Mouse (Mus musculus) central nervous system, embryonic 11.5 days (tissue): Measurements from ENCODE around the gene Lpcat2. TPM values are rescaled to one million over a fixed set of nuclear protein-coding genes. Genes with fewer than 3 reads are reported as not detected.

Experiments
- polyA plus RNA-seq: library from polyadenylated mRNA; depleted of rRNA; stranded (reverse); fragments of >200 nt; gene quantifications from 2 replicates; pipeline ENCODE4 v1.2.3, GENCODE M21; 2012; rRNA removed

Gene Lpcat2
- polyA plus RNA-seq: 4.2 and 4.8 TPM in 2 replicates

GRCm38 (mm10) chr8:92855171-92855894 lies at the start of gene Lpcat2:
Gene Lpcat2, plus strand, starts transcription at chr8:92855339.

GRCm38 (mm10) chr8:92827243-92828034 lies 27.7 kb upstream of the Lpcat2 start, which contains the start of gene Mmp2:
Gene Mmp2, plus strand, starts transcription at chr8:92827291.

GRCm38 (mm10) chr8:92901107-92901506 lies 46.0 kb downstream of the Lpcat2 start, which contains the start of gene Capns2:
Gene Capns2, plus strand, starts transcription at chr8:92901407.

GRCm38 (mm10) chr8:92959779-92960178 lies 104.6 kb downstream of the Lpcat2 start, which contains the start of gene Slc6a2:
Gene Slc6a2, plus strand, starts transcription at chr8:92960079.

Other genes with a start within 250 kb of the Lpcat2 start
- gene Irx6, start 181.1 kb upstream of the Lpcat2 start, polyA plus RNA-seq: 1.7 and 2.1 TPM in 2 replicates
- 39.0 and 87.8 TPM in 2 replicates for gene Mmp2, start 28.0 kb upstream of the Lpcat2 start, polyA plus RNA-seq
- gene Capns2, start 46.1 kb downstream of the Lpcat2 start, polyA plus RNA-seq: 0.61 and 1.2 TPM in 2 replicates
- gene Slc6a2, start 104.7 kb downstream of the Lpcat2 start, polyA plus RNA-seq: 0.22 and 0.27 TPM in 2 replicates
- gene Ces1a, start 192.9 kb downstream of the Lpcat2 start, polyA plus RNA-seq: not detected in 2 replicates
- gene Ces1b, start 224.7 kb downstream of the Lpcat2 start, polyA plus RNA-seq: not detected in 2 replicates